Mouse (Mus musculus) neural tube, embryonic 13.5 days (tissue): ENCODE measurements around the gene Gm4565. TPM values are rescaled to one million over a fixed set of nuclear protein-coding genes. Genes with fewer than 3 reads are reported as not detected.
"Not testable (repeated sequence)": the region's sequence is repeated elsewhere in the genome, so short reads cannot be mapped to it uniquely, and the experiment has no call there.

Experiments
- ATAC-seq: fragments of 200-750 bp; cut with Nextera tagmentation; 2 replicates; pipeline ENCODE4 v1.8.0; 2017; ENCODE audit warnings: low read depth, mild to moderate bottlenecking, moderate TSS enrichment, moderate library complexity
- H3K27ac ChIP-seq: fragments of 300-500 bp; sonication (generic); replicated peaks from 2 replicates; pipeline ENCODE4 v1.5.1; 2015; ENCODE audit warnings: moderate library complexity, mild to moderate bottlenecking, inconsistent platforms
- H3K27me3 ChIP-seq: fragments of 300-500 bp; sonication (generic); 2 replicates; pipeline ENCODE4 v1.6.1; 2015; ENCODE audit warnings: mild to moderate bottlenecking, inconsistent platforms
- H3K36me3 ChIP-seq: fragments of 300-500 bp; sonication (generic); 2 replicates; pipeline ENCODE4 v1.6.1; 2015; ENCODE audit warnings: mild to moderate bottlenecking, inconsistent platforms
- H3K4me1 ChIP-seq: fragments of 300-500 bp; sonication (generic); replicated peaks from 2 replicates; pipeline ENCODE4 v1.6.1; 2015; ENCODE audit warnings: inconsistent platforms
- H3K4me2 ChIP-seq: fragments of 300-500 bp; sonication (generic); 2 replicates; pipeline ENCODE4 v1.6.1; 2015; ENCODE audit warnings: inconsistent platforms, mild to moderate bottlenecking, moderate library complexity
- H3K4me3 ChIP-seq: fragments of 300-500 bp; sonication (generic); 2 replicates; pipeline ENCODE4 v1.5.1; 2015; ENCODE audit warnings: mild to moderate bottlenecking, inconsistent platforms
- H3K9ac ChIP-seq: fragments of 300-500 bp; sonication (generic); 2 replicates; pipeline ENCODE4 v1.6.1; 2015; ENCODE audit warnings: moderate library complexity, mild to moderate bottlenecking, inconsistent platforms
- H3K9me3 ChIP-seq: fragments of 300-500 bp; sonication (generic); 2 replicates; pipeline ENCODE4 v1.6.1; 2016; ENCODE audit warnings: inconsistent platforms
- WGBS: fragments of 180-500 bp; shearing (Covaris S2); methylation state at CpG from one replicate; pipeline ENCODE4 v1.1.7; 2015; 5-methylcytosine and 5-hydroxymethylcytosine counted together
- polyA plus RNA-seq: library from polyadenylated mRNA; unstranded; fragments of >200 nt; fragmentation: Nextera tagmentation; extraction: Ambion mirVana; gene quantifications from 2 replicates; pipeline ENCODE4 v1.2.1, GENCODE M21; 2015

Gene Gm4565
- not detected in 2 replicates for polyA plus RNA-seq

DNA sequence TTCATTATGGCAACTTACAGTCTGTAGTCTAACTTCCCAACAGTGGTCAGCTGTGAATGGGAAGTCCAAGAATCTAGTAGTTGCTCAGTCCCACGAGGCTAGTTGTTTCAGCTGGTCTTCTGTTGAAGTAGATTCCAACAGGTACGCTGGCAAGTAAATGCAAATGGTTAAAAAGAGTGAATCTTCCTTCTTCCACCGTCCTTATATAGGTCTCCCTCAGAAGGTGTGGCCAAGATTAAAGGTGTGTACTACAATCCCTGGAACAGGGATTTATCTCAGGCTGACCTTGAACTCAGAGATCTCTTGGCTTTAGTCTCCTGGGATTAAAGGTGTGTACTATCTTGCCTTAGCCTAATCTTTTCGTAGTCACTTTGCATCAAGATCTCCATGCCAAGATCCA is at the start of gene Gm4565:
Gm4565 (minus strand) TSS at position 101 of the 400 bp plus-strand sequence.
- H3K4me1 ChIP-seq, H3K27ac ChIP-seq, H3K9ac ChIP-seq, ATAC-seq, H3K36me3 ChIP-seq, H3K9me3 ChIP-seq, H3K4me3 ChIP-seq, H3K27me3 ChIP-seq, H3K4me2 ChIP-seq: not testable (repeated sequence)
- 81% methylated on average over 3 of the region's 4 CpGs for WGBS

- not testable (repeated sequence) for H3K9me3 ChIP-seq, H3K27ac ChIP-seq, H3K4me1 ChIP-seq, H3K4me2 ChIP-seq, H3K36me3 ChIP-seq, H3K27me3 ChIP-seq, ATAC-seq, H3K4me3 ChIP-seq, H3K9ac ChIP-seq
- WGBS, result no CpG with 5 or more reads among the region's 3 CpGs
Measured at GRCm38 (mm10) chr7:22565243-22565642, 22.7 kb downstream of the Gm4565 start, which contains the start of gene Gm4201. Gene Gm4201, minus strand, starts transcription at chr7:22565343.

GRCm38 (mm10) chr7:22534787-22535186 is 53.1 kb downstream of the Gm4565 start, which contains the start of gene Gm8677:
Gene Gm8677, minus strand, starts transcription at chr7:22534887.
- not testable (repeated sequence) for H3K27me3 ChIP-seq, H3K4me1 ChIP-seq, H3K9ac ChIP-seq, H3K27ac ChIP-seq, H3K4me2 ChIP-seq, H3K4me3 ChIP-seq, ATAC-seq, H3K9me3 ChIP-seq, H3K36me3 ChIP-seq
- WGBS, result no CpG with 5 or more reads among the region's 1 CpGs

Other genes starting within 250 kb of the Gm4565 start
- gene Gm8660, start 217.1 kb downstream of the Gm4565 start, polyA plus RNA-seq, result not detected in 2 replicates
- gene Vmn1r148, start 174.5 kb downstream of the Gm4565 start, polyA plus RNA-seq, result not detected in 2 replicates
- gene Vmn1r149, start 149.9 kb downstream of the Gm4565 start, polyA plus RNA-seq, result not detected in 2 replicates
- not detected in 2 replicates for gene Gm10665, start 124.1 kb downstream of the Gm4565 start, polyA plus RNA-seq
- gene Vmn1r151, start 88.4 kb downstream of the Gm4565 start, polyA plus RNA-seq, result not detected in 2 replicates
- not detected in 2 replicates for gene Vmn1r152, start 65.2 kb downstream of the Gm4565 start, polyA plus RNA-seq
- gene Gm8677, start 53.2 kb downstream of the Gm4565 start, polyA plus RNA-seq, result not detected in 2 replicates
- gene Gm4201, start 22.8 kb downstream of the Gm4565 start, polyA plus RNA-seq, result not detected in 2 replicates
- gene Vmn1r155, start 69.9 kb upstream of the Gm4565 start, polyA plus RNA-seq, result not detected in 2 replicates
- not detected in 2 replicates for gene Gm8693, start 104.2 kb upstream of the Gm4565 start, polyA plus RNA-seq
- not detected in 2 replicates for gene Gm4567, start 131.6 kb upstream of the Gm4565 start, polyA plus RNA-seq
- not detected in 2 replicates for gene Vmn1r157, start 173.6 kb upstream of the Gm4565 start, polyA plus RNA-seq
- gene Vmn1r158, start 202.7 kb upstream of the Gm4565 start, polyA plus RNA-seq, result not detected in 2 replicates